Mouse (Mus musculus): ENCODE data around the gene Megf8. TPM values are rescaled to one million over a fixed set of nuclear protein-coding genes. Genes with fewer than 3 reads are reported as not detected.
"Not testable (repeated sequence)": the region's sequence is repeated elsewhere in the genome, so short reads cannot be mapped to it uniquely, and the experiment has no call there.

The Megf8 gene
- polyA plus RNA-seq, 1 experiment from 2014 or later = 13.0 TPM

DNA sequence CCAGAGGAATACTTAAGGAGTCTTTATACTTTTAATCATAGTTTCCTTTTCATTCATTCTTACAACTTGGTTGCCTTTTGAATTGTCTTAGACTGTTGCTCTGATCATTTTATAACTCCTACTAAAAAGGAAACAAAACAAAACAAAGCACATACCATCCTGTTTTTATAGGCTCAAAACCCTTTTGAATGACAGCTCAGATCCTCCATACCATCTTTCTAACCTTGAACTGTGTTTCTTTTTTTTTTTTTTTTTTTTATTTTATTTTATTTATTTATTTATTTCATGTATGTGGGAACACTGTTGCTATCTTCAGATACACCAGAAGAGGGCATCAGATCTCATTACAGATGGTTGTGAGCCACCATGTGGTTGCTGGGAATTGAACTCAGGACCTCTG is 82.1 kb downstream of the Megf8 start:
- not testable (repeated sequence) for H3K4me3 ChIP-seq (ENCODE audit: low read depth, low read length); H3K4me1 ChIP-seq (ENCODE audit: control insufficient read depth, insufficient read depth, low read length); H3K27ac ChIP-seq (ENCODE audit: low read length); ATAC-seq (ENCODE audit: insufficient number of reproducible peaks, insufficient read depth, low FRiP score, low read depth); H3K4me2 ChIP-seq (replicated peaks; ENCODE audit: low read depth, low read length); H3K9ac ChIP-seq (replicated peaks; ENCODE audit: low read depth, low read length); H3K9me3 ChIP-seq (ENCODE audit: control insufficient read depth, low read depth, low read length); H3K36me3 ChIP-seq (ENCODE audit: control insufficient read depth, insufficient read depth, low read length); H3K27me3 ChIP-seq (ENCODE audit: control insufficient read depth, insufficient read depth, low read length)

DNA sequence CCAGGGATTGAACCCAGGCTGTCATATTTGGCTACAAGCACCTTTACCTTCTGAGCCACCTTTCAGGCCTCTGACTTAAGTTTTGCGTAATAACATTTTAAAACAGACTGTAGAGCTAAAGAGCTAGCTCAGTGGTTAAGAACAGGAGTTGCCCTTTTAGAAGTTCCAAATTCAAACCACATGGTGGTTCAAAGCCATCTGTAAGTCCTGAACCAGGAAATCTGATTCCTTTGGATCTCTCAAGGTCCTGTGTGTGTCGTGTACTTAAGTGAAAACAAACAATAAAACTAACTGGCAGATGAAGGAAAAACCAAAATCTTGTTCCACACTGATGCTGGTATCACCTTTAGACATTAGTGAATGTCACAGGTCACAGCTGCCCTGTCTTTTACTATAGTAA is 84.6 kb downstream of the Megf8 start:
- ATAC-seq (ENCODE audit: insufficient number of reproducible peaks, insufficient read depth, low FRiP score, low read depth) = no peak
- Histone ChIP-seq H3K4me3 (ENCODE audit: low read depth, low read length) (no peak overlapping the region), H3K9me3 (ENCODE audit: control insufficient read depth, low read depth, low read length) (no peaks in the 10 kb centered on the region), H3K27me3 (ENCODE audit: control insufficient read depth, insufficient read depth, low read length) (no peaks in the 10 kb centered on the region), H3K4me2 (replicated peaks; ENCODE audit: low read depth, low read length) (no peak overlapping the region), H3K36me3 (ENCODE audit: control insufficient read depth, insufficient read depth, low read length) (no peaks in the 10 kb centered on the region), H3K27ac (ENCODE audit: low read length) (no peak overlapping the region), H3K9ac (replicated peaks; ENCODE audit: low read depth, low read length) (no peak overlapping the region), H3K4me1 (ENCODE audit: control insufficient read depth, insufficient read depth, low read length) (no peaks in the 10 kb centered on the region)
- WGBS = 54% methylated on average over 2 of the region's 2 CpGs

DNA sequence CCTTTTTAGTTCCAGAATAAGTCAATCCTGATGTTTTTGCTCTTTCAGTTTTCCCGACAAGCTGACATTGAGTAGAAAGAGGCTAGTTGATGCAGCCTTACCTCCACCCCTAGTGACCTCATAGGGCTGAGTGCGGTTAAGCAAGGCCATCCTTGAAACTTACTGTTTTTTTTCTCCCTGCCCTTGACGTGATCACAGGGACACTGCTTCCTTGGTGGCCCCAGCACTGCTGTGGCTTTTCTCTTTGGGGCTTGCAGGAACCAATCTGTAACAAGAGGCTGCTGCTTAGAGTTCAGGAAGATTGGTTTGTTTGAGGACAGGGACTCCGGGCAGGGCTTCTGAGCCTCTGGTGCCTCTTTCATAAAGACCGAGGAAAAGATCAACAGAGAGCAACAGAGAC is 85.0 kb downstream of the Megf8 start:
- Histone ChIP-seq H3K9me3 (ENCODE audit: control insufficient read depth, low read depth, low read length) (no peaks in the 10 kb centered on the region), H3K36me3 (ENCODE audit: control insufficient read depth, insufficient read depth, low read length) (no peaks in the 10 kb centered on the region), H3K4me1 (ENCODE audit: control insufficient read depth, insufficient read depth, low read length) (no peaks in the 10 kb centered on the region), H3K4me3 (ENCODE audit: low read depth, low read length) (no peak overlapping the region), H3K4me2 (replicated peaks; ENCODE audit: low read depth, low read length) (no peak overlapping the region), H3K27ac (ENCODE audit: low read length) (no peak overlapping the region), H3K9ac (replicated peaks; ENCODE audit: low read depth, low read length) (no peak overlapping the region), H3K27me3 (ENCODE audit: control insufficient read depth, insufficient read depth, low read length) (no peaks in the 10 kb centered on the region)
- ATAC-seq (ENCODE audit: insufficient number of reproducible peaks, insufficient read depth, low FRiP score, low read depth) = no peak
- 45% methylated on average over 5 of the region's 5 CpGs for WGBS

DNA sequence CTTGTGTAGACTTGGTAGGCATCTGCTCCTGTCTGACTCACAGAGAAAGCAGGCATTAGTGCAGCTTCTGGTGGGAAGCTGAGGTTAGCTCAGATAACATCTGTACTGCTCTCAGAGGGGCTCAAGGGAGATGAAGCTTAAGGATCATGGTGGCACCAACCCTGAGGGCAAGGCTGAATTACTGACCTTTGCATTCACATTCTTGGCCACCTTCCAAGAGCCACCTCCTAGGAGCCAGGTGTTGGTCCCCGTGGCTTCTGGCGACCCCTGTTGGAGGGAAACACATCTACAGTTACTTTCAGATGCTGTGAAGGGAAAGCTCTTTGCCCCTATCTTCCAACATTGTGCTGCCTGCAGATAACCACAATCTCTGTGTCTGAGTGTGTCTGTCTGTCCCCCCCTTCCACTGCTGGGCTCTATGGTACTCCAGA is 85.7 kb downstream of the Megf8 start:
- Histone ChIP-seq H3K36me3 (ENCODE audit: control insufficient read depth, insufficient read depth, low read length) (no peaks in the 10 kb centered on the region), H3K4me1 (ENCODE audit: control insufficient read depth, insufficient read depth, low read length) (no peaks in the 10 kb centered on the region), H3K9ac (replicated peaks; ENCODE audit: low read depth, low read length) (no peak overlapping the region), H3K4me3 (ENCODE audit: low read depth, low read length) (no peak overlapping the region), H3K27ac (ENCODE audit: low read length) (no peak overlapping the region), H3K27me3 (ENCODE audit: control insufficient read depth, insufficient read depth, low read length) (no peaks in the 10 kb centered on the region), H3K9me3 (ENCODE audit: control insufficient read depth, low read depth, low read length) (no peaks in the 10 kb centered on the region), H3K4me2 (replicated peaks; ENCODE audit: low read depth, low read length) (no peak overlapping the region)
- 3% methylated on average over 2 of the region's 2 CpGs for WGBS
- ATAC-seq (ENCODE audit: insufficient number of reproducible peaks, insufficient read depth, low FRiP score, low read depth) = peak; percentile 18; the same call in 1 of the 2 replicates

DNA sequence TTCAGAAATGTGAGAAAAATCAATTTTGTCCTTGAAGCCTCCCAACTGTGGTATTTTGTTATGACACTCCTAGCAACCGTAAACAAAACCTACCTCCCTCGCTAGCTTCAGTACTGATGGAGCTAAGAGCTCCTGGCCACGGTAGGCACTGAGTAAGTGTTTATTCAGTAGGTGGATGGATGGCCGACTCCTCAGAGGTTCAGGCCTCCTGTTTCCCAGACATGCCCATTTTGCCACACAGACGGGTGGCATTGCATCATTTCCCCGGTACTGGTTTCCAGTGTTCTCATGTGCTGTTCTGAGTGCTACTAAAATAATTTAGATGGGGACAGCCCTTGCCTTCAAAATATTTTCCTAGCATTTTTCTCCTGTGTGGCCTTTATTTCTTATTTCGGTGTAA is 89.5 kb downstream of the Megf8 start:
- Histone ChIP-seq H3K4me2 (replicated peaks; ENCODE audit: low read depth, low read length) (no peak overlapping the region), H3K36me3 (ENCODE audit: control insufficient read depth, insufficient read depth, low read length) (no peaks in the 10 kb centered on the region), H3K27ac (ENCODE audit: low read length) (no peak overlapping the region), H3K9ac (replicated peaks; ENCODE audit: low read depth, low read length) (no peak overlapping the region), H3K27me3 (ENCODE audit: control insufficient read depth, insufficient read depth, low read length) (no peaks in the 10 kb centered on the region), H3K9me3 (ENCODE audit: control insufficient read depth, low read depth, low read length) (no peaks in the 10 kb centered on the region), H3K4me3 (ENCODE audit: low read depth, low read length) (no peak overlapping the region), H3K4me1 (ENCODE audit: control insufficient read depth, insufficient read depth, low read length) (no peaks in the 10 kb centered on the region)
- 68% methylated on average over 7 of the region's 7 CpGs for WGBS
- no peak for ATAC-seq (ENCODE audit: insufficient number of reproducible peaks, insufficient read depth, low FRiP score, low read depth)

DNA sequence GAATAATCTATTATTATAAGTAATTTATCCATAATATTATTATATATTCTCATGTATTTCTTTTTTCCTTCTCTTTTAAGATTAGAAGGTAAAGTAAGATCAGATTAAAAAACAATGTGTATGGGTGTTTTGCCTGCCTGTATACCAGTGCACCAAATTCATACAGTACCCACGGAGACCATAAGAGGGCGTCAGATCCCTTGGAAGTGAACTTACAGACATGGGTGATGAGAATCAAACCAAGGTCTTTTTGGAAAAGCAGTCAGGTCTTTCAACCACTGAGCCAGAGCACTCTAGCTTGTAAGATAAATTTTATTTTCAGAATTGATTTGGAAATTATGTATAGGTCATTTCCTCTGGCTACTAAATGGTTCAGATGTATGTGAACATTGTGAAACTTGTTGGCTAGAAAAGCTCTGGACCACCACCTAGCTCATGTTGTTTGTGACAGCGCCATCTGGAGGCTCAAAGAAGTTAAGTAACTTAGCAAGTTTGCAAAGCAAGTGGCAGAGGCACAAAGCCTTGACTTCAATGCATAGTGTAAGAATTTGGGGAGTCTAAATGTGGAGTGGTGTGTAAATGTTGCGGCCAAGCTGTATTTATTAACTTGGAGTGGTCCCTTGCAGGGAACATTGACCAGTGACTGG is 92.3 kb downstream of the Megf8 start:
- H3K27me3 ChIP-seq (ENCODE audit: control insufficient read depth, insufficient read depth, low read length) = no peaks in the 10 kb centered on the region
- no peaks in the 10 kb centered on the region for H3K36me3 ChIP-seq (ENCODE audit: control insufficient read depth, insufficient read depth, low read length)
- no peak overlapping the region for H3K4me2 ChIP-seq (replicated peaks; ENCODE audit: low read depth, low read length)
- H3K4me3 ChIP-seq (ENCODE audit: low read depth, low read length) = no peak overlapping the region
- H3K9me3 ChIP-seq (ENCODE audit: control insufficient read depth, low read depth, low read length) = no peaks in the 10 kb centered on the region
- no peak for ATAC-seq (ENCODE audit: insufficient number of reproducible peaks, insufficient read depth, low FRiP score, low read depth)
- 47% methylated on average over 4 of the region's 4 CpGs for WGBS
- no peak overlapping the region for H3K27ac ChIP-seq (ENCODE audit: low read length)
- H3K9ac ChIP-seq (replicated peaks; ENCODE audit: low read depth, low read length) = no peak overlapping the region
- no peaks in the 10 kb centered on the region for H3K4me1 ChIP-seq (ENCODE audit: control insufficient read depth, insufficient read depth, low read length)

DNA sequence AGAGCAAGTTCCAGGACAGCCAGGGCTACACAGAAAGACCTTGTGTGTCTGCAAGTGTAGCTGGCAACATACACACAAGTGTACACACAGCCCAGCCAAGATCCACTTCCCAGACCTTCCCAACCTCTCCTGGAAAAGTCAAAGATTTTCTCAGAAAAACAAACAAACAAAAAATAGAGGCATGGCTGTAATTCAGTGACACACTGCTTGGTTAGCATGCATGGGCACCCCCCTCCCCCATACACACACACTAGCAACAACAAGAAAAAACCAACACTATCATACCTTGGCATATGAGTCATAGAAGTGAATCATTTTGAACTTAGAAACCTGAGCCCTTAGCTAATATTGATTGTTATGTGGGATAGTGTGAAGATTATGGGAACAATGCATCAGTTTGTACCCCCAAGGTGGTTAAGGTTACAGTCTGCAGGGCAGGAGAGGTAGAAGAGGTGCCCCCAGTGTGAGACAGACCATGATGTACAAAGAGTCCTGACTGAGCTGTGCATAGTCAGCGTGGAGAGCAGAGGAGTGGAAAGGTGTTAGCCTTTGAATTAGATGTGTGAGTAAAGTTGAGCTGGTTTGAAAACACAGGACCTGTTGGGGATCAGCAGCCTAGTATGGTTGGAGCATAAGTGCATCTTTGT is 94.1 kb downstream of the Megf8 start:
- H3K9me3 ChIP-seq (ENCODE audit: control insufficient read depth, low read depth, low read length) = no peaks in the 10 kb centered on the region
- ATAC-seq (ENCODE audit: insufficient number of reproducible peaks, insufficient read depth, low FRiP score, low read depth) = 0 out of 2 replicates have a peak, but pooled peaks have one; percentile 46
- 69% methylated on average over 1 of the region's 1 CpGs for WGBS
- no peaks in the 10 kb centered on the region for H3K27me3 ChIP-seq (ENCODE audit: control insufficient read depth, insufficient read depth, low read length)
- H3K27ac ChIP-seq (ENCODE audit: low read length) = no peak overlapping the region
- no peaks in the 10 kb centered on the region for H3K4me1 ChIP-seq (ENCODE audit: control insufficient read depth, insufficient read depth, low read length)
- no peaks in the 10 kb centered on the region for H3K36me3 ChIP-seq (ENCODE audit: control insufficient read depth, insufficient read depth, low read length)
- H3K4me2 ChIP-seq (replicated peaks; ENCODE audit: low read depth, low read length) = no peak overlapping the region
- H3K9ac ChIP-seq (replicated peaks; ENCODE audit: low read depth, low read length) = no peak overlapping the region
- no peak overlapping the region for H3K4me3 ChIP-seq (ENCODE audit: low read depth, low read length)

DNA sequence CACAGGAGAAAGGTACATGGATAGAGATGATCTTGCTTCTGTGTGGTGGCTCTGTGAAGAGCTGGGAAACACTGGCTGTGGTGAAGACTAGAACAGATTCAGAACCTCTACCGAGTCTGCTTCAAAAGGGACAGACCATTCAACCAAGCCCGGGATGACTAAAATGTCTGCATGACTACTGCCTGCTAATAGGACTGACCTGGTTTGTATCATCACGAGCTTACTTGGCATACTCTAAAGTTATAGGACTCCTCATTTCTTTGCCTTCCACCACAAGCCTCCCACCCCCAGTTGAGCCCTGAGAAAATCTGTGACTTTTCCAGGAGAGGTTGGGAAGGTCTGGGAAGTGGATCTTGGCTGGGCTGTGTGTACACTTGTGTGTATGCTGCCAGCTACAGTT is 94.9 kb downstream of the Megf8 start:
- H3K27ac ChIP-seq (ENCODE audit: low read length) = no peak overlapping the region
- no peak for ATAC-seq (ENCODE audit: insufficient number of reproducible peaks, insufficient read depth, low FRiP score, low read depth)
- no peak overlapping the region for H3K9ac ChIP-seq (replicated peaks; ENCODE audit: low read depth, low read length)
- no peak overlapping the region for H3K4me2 ChIP-seq (replicated peaks; ENCODE audit: low read depth, low read length)
- H3K4me1 ChIP-seq (ENCODE audit: control insufficient read depth, insufficient read depth, low read length) = no peaks in the 10 kb centered on the region
- H3K36me3 ChIP-seq (ENCODE audit: control insufficient read depth, insufficient read depth, low read length) = no peaks in the 10 kb centered on the region
- H3K27me3 ChIP-seq (ENCODE audit: control insufficient read depth, insufficient read depth, low read length) = no peaks in the 10 kb centered on the region
- no peak overlapping the region for H3K4me3 ChIP-seq (ENCODE audit: low read depth, low read length)
- 81% methylated on average over 3 of the region's 3 CpGs for WGBS
- no peaks in the 10 kb centered on the region for H3K9me3 ChIP-seq (ENCODE audit: control insufficient read depth, low read depth, low read length)
